Mouse (Mus musculus): ENCODE measurements around the gene Fzd4. TPM values are rescaled to one million over a fixed set of nuclear protein-coding genes. Genes with fewer than 3 reads are reported as not detected.

The Fzd4 gene
- total RNA-seq, 2 experiments from 2014 or later = 29.0 to 35.7 TPM

- intact Hi-C loops (cut with DNase I) = no loop called here
These were observed 19.6 kb downstream of the Fzd4 start for GRCm38 (mm10) chr7:89423688-89424255.

GRCm38 (mm10) chr7:89424659-89425058, 20.5 kb downstream of the Fzd4 start:
- intact Hi-C loops (cut with DNase I) = no loop called here
- no peak for DNase-seq (ENCODE audit: low spot score)

More at GRCm38 (mm10) chr7:89423688-89424255, 19.6 kb downstream of the Fzd4 start:
- no peak for DNase-seq (ENCODE audit: low spot score)

GRCm38 (mm10) chr7:89425803-89426725, 21.9 kb downstream of the Fzd4 start:
- DNase-seq (ENCODE audit: low spot score) = no peak
- intact Hi-C loops (cut with DNase I) = no loop called here

- no peak for DNase-seq (ENCODE audit: low spot score)
- intact Hi-C loops (cut with DNase I) = no loop called here
These were observed 22.9 kb downstream of the Fzd4 start for GRCm38 (mm10) chr7:89427101-89427500.

- no peak for DNase-seq (ENCODE audit: low spot score)
- intact Hi-C loops (cut with DNase I) = no loop called here
These were observed 24.6 kb downstream of the Fzd4 start for GRCm38 (mm10) chr7:89428804-89429203.

GRCm38 (mm10) chr7:89429326-89429725, 25.2 kb downstream of the Fzd4 start:
- intact Hi-C loops (cut with DNase I) = no loop called here
- DNase-seq (ENCODE audit: low spot score) = no peak

- intact Hi-C loops (cut with DNase I) = no loop called here
- DNase-seq (ENCODE audit: low spot score) = no peak
These were observed 27.0 kb downstream of the Fzd4 start for GRCm38 (mm10) chr7:89431185-89431584.

- intact Hi-C loops (cut with DNase I) = no loop called here
These were observed 29.2 kb downstream of the Fzd4 start for GRCm38 (mm10) chr7:89433193-89433892.

GRCm38 (mm10) chr7:89433893-89434616, 29.9 kb downstream of the Fzd4 start:
- no peak for DNase-seq (ENCODE audit: low spot score)

More at GRCm38 (mm10) chr7:89433193-89433892, 29.2 kb downstream of the Fzd4 start:
- DNase-seq (ENCODE audit: low spot score) = no peak

GRCm38 (mm10) chr7:89436404-89436803, 32.2 kb downstream of the Fzd4 start:
- DNase-seq (ENCODE audit: low spot score) = no peak
- intact Hi-C loops (cut with DNase I) = no loop called here

More at GRCm38 (mm10) chr7:89433893-89434616, 29.9 kb downstream of the Fzd4 start:
- intact Hi-C loops (cut with DNase I) = no loop called here

GRCm38 (mm10) chr7:89437589-89437988, 33.4 kb downstream of the Fzd4 start:
- intact Hi-C loops (cut with DNase I) = loop anchor here (1.0 kb wide), 1 partner anchor 36 kb away; no protein-coding TSS in a partner anchor
- no peak for DNase-seq (ENCODE audit: low spot score)

- no peak for DNase-seq (ENCODE audit: low spot score)
- intact Hi-C loops (cut with DNase I) = no loop called here
These were observed 37.1 kb downstream of the Fzd4 start for GRCm38 (mm10) chr7:89441291-89441690.

- DNase-seq (ENCODE audit: low spot score) = no peak
These were observed 38.1 kb downstream of the Fzd4 start for GRCm38 (mm10) chr7:89442242-89442641.

GRCm38 (mm10) chr7:89445137-89445536, 41.0 kb downstream of the Fzd4 start:
- no peak for DNase-seq (ENCODE audit: low spot score)
- intact Hi-C loops (cut with DNase I) = no loop called here

More at GRCm38 (mm10) chr7:89442242-89442641, 38.1 kb downstream of the Fzd4 start:
- intact Hi-C loops (cut with DNase I) = no loop called here

GRCm38 (mm10) chr7:89450312-89450711, 46.2 kb downstream of the Fzd4 start:
- intact Hi-C loops (cut with DNase I) = no loop called here
- no peak for DNase-seq (ENCODE audit: low spot score)

- intact Hi-C loops (cut with DNase I) = no loop called here
These were observed 52.4 kb downstream of the Fzd4 start for GRCm38 (mm10) chr7:89456380-89457076.

GRCm38 (mm10) chr7:89459691-89460090, 55.5 kb downstream of the Fzd4 start:
- no peak for DNase-seq (ENCODE audit: low spot score)
- intact Hi-C loops (cut with DNase I) = no loop called here

More at GRCm38 (mm10) chr7:89456380-89457076, 52.4 kb downstream of the Fzd4 start:
- no peak for DNase-seq (ENCODE audit: low spot score)

GRCm38 (mm10) chr7:89460911-89461310, 56.8 kb downstream of the Fzd4 start:
- intact Hi-C loops (cut with DNase I) = no loop called here
- no peak for DNase-seq (ENCODE audit: low spot score)

GRCm38 (mm10) chr7:89461351-89461750, 57.2 kb downstream of the Fzd4 start:
- no peak for DNase-seq (ENCODE audit: low spot score)
- intact Hi-C loops (cut with DNase I) = no loop called here

Data from heart, postnatal 25 days (tissue).